ENCODE assay signal across 21 mouse cellular contexts in genomic region chr5:92165976-92166375, GRCm38 (mm10). TPM values are rescaled to one million over a fixed set of nuclear protein-coding genes. Genes with fewer than 3 reads are reported as not detected.
A peak's percentile ranks its signal among the peaks of the same experiment; 100 is the strongest.
DNase-seq lines count a peak whose midpoint lies in the region; ATAC-seq lines count a peak whose summit lies in the region.
"Had no signal": no experiment of that assay in that cellular context is flagged by ENCODE, and none has a peak within 500 bp of the region (broad histone marks: within the 10 kb centered on the region; RNA-seq: fewer than 3 reads in every experiment).

No protein-coding gene starts in this region.

- ATAC-seq in hindbrain, embryonic 12.5 days (ENCODE audit: low FRiP score): no peak
- ATAC-seq: forebrain, embryonic 15.5 days had no signal

- H3K27ac ChIP-seq in hindbrain, embryonic 12.5 days: no peak overlapping the region
- H3K27ac ChIP-seq: embryonic facial prominence, embryonic 12.5 days; forebrain, embryonic 15.5 days; heart, embryonic 10.5 days; hindbrain, embryonic 14.5 days had no signal

- H3K4me1 ChIP-seq in hindbrain, embryonic 12.5 days: no peaks in the 10 kb centered on the region
- H3K4me1 ChIP-seq: embryonic facial prominence, embryonic 12.5 days; forebrain, embryonic 15.5 days; heart, embryonic 10.5 days had no signal

- WGBS in hindbrain, embryonic 12.5 days: 94% methylated on average over 6 of the region's 6 CpGs

- no peak overlapping the region for H3K4me3 ChIP-seq in hindbrain, embryonic 12.5 days
- H3K4me3 ChIP-seq: embryonic facial prominence, embryonic 12.5 days; forebrain, embryonic 15.5 days; heart, embryonic 10.5 days had no signal

- peaks cover 33% of the 10 kb centered on the region for H3K36me3 ChIP-seq in hindbrain, embryonic 12.5 days

- no peak overlapping the region for H3K9ac ChIP-seq in hindbrain, embryonic 12.5 days
- H3K9ac ChIP-seq: embryonic facial prominence, embryonic 12.5 days; forebrain, embryonic 15.5 days; hindbrain, embryonic 14.5 days had no signal

- H3K27me3 ChIP-seq in hindbrain, embryonic 12.5 days: no peaks in the 10 kb centered on the region
- H3K27me3 ChIP-seq: embryonic facial prominence, embryonic 12.5 days; forebrain, embryonic 15.5 days had no signal

- H3K4me2 ChIP-seq in hindbrain, embryonic 12.5 days (replicated peaks): no peak overlapping the region
- H3K4me2 ChIP-seq: embryonic facial prominence, embryonic 12.5 days; forebrain, embryonic 15.5 days; hindbrain, embryonic 14.5 days had no signal

- peak; percentile 64 for DNase-seq in thymus, postnatal 0 days (ENCODE audit: low spot score)
- no peak for DNase-seq in thymus, postnatal 4 days
- peak; percentile 31 to 57 for DNase-seq in CD8-positive naive resting alpha-beta T cell, adult 2 months (ENCODE audit: low read depth in 2 of 2, low spot score in 2 of 2)
- DNase-seq in naive thymus-derived CD4-positive, alpha-beta T cell, adult 2 months (ENCODE audit: low read depth): peak; percentile 76
- DNase-seq in testis, postnatal 10 days (ENCODE audit: low spot score): no peak
- DNase-seq: adrenal gland, adult 8-10 months; adrenal gland, postnatal 36 days; cerebellum, adult 2 months; cerebellum, postnatal 10 days; embryo, embryonic 11 days; gastrocnemius, postnatal 10 days; heart, adult 18-20 months; heart, postnatal 10 days; heart, postnatal 4 days had no signal

- no peaks in the 10 kb centered on the region for H3K9me3 ChIP-seq in hindbrain, embryonic 12.5 days (replicated peaks)
- H3K9me3 ChIP-seq: embryonic facial prominence, embryonic 12.5 days; forebrain, embryonic 15.5 days; heart, embryonic 10.5 days had no signal

RNA-seq across cellular contexts. Expression of gene Uso1, which starts 28.2 kb away (rescaled TPM):
- polyA plus RNA-seq in thymus, postnatal 0 days (2015; fragmentation: Nextera tagmentation; extraction: Ambion mirVana): 32.6 and 43.5 TPM in 2 replicates
- 55.4 and 55.6 TPM in 2 replicates for polyA plus RNA-seq in hindbrain, embryonic 12.5 days (2016; fragmentation: Nextera tagmentation; extraction: Ambion mirVana)

RNA-seq across cellular contexts. Expression of gene U90926, which starts 49.2 kb away (rescaled TPM):
- 0.48 and 0.63 TPM in 2 replicates for polyA plus RNA-seq in thymus, postnatal 0 days (2015; fragmentation: Nextera tagmentation; extraction: Ambion mirVana)
- polyA plus RNA-seq in hindbrain, embryonic 12.5 days (2016; fragmentation: Nextera tagmentation; extraction: Ambion mirVana): not detected in 2 replicates
- polyA plus RNA-seq: cerebellum, adult 2 months; embryonic facial prominence, embryonic 12.5 days; forebrain, embryonic 11.5 days; forebrain, embryonic 15.5 days; heart, embryonic 10.5 days; heart, embryonic 14.5 days; hindbrain, embryonic 14.5 days had no signal

Comparison
In these comparisons a context has a peak if more than half of its experiments do, and no peak if none do; other contexts are left out.
1. DNase-seq: peak in thymus, postnatal 0 days (single experiment), CD8-positive naive resting alpha-beta T cell, adult 2 months (2 of 2) and naive thymus-derived CD4-positive, alpha-beta T cell, adult 2 months (single experiment); none in thymus, postnatal 4 days (single experiment) and testis, postnatal 10 days (single experiment).